ENCODE assay signal across 9 mouse cellular contexts in the genomic region with DNA sequence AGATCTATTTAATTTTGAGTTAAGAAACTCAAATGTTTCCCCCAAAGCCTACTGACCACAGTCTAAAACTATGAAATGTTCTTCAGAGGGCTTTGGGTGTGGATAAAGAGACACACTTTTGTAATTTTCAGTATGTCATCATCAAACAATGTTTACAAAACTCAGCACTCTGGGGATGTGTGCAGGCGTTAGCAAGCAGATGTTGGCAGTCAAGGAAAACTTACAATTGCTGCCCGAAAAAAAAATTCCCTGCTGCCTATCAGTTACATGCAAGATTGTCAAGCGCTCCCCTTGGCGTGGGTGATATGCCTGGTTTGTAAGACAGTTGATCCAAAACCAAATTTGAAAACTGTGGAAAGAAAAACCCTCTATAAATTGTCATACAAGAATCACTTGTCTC.
DNase-seq lines count a peak whose midpoint lies in the region; ATAC-seq and TF ChIP-seq lines count a peak whose summit lies in the region.
"Had no signal": no experiment of that assay in that cellular context is flagged by ENCODE, and none has a peak within 500 bp of the region (broad histone marks: within the 10 kb centered on the region; RNA-seq: fewer than 3 reads in every experiment).

No protein-coding gene starts in this region.

- H3K4me1 ChIP-seq in kidney, postnatal 0 days (replicated peaks; ENCODE audit: insufficient read depth, low read length): no peaks in the 10 kb centered on the region

- no peaks in the 10 kb centered on the region for H3K9me3 ChIP-seq in kidney, postnatal 0 days (replicated peaks; ENCODE audit: low read length)
- H3K9me3 ChIP-seq: liver, embryonic 13.5 days had no signal

- TF ChIP-seq CTCF in kidney, postnatal 0 days (IDR thresholded peaks at IDR 0.05; ENCODE audit: low read depth): no peak

- 43% methylated on average over 4 of the region's 4 CpGs for WGBS in kidney, postnatal 0 days

- no peaks in the 10 kb centered on the region for H3K36me3 ChIP-seq in kidney, postnatal 0 days (ENCODE audit: insufficient read depth, low read length)
- H3K36me3 ChIP-seq: liver, embryonic 13.5 days had no signal

- no peak overlapping the region for H3K9ac ChIP-seq in kidney, postnatal 0 days (ENCODE audit: low read depth, low read length)
- H3K9ac ChIP-seq: liver, embryonic 13.5 days had no signal

- H3K4me2 ChIP-seq in kidney, postnatal 0 days (ENCODE audit: low read length): no peak overlapping the region
- H3K4me2 ChIP-seq: liver, embryonic 13.5 days had no signal

- H3K4me3 ChIP-seq in kidney, postnatal 0 days (replicated peaks; ENCODE audit: low read depth, low read length): no peak overlapping the region
- H3K4me3 ChIP-seq: liver, embryonic 13.5 days had no signal

- no peak for ATAC-seq in kidney, postnatal 0 days (replicated peaks; ENCODE audit: low FRiP score, low read depth)

- H3K27ac ChIP-seq in kidney, postnatal 0 days: no peak overlapping the region
- H3K27ac ChIP-seq: liver, embryonic 13.5 days had no signal

- no peaks in the 10 kb centered on the region for H3K27me3 ChIP-seq in kidney, postnatal 0 days (ENCODE audit: insufficient read depth, low read length)
- H3K27me3 ChIP-seq: liver, embryonic 13.5 days had no signal

- peak; percentile 44 for DNase-seq in kidney, postnatal 0 days (ENCODE audit: low spot score)
- no peak for DNase-seq in kidney, postnatal 4 days
- peak; percentile 54 for DNase-seq in brain, adult 2 months (ENCODE audit: low read depth, low spot score)
- DNase-seq in gastrocnemius, postnatal 25 days: peak; percentile 53
- peak; percentile 21 for DNase-seq in lung, postnatal 14 days
- DNase-seq in spleen, postnatal 10 days (ENCODE audit: low spot score in 2 of 2): no peak
- DNase-seq in cerebellum, postnatal 36 days: no peak
- DNase-seq: cerebellum, adult 18-20 months; liver, embryonic 13.5 days had no signal

Comparison
In these comparisons a context has a peak if more than half of its experiments do, and no peak if none do; other contexts are left out.
1. DNase-seq: peak in kidney, postnatal 0 days (single experiment), brain, adult 2 months (single experiment), gastrocnemius, postnatal 25 days (single experiment) and lung, postnatal 14 days (single experiment); none in kidney, postnatal 4 days (0 of 2), spleen, postnatal 10 days (0 of 2) and cerebellum, postnatal 36 days (0 of 2).